In genomic region chr9:92542591-92543416, GRCm38 (mm10) we compare ENCODE assay signal across 9 mouse cellular contexts. TPM values are rescaled to one million over a fixed set of nuclear protein-coding genes. Genes with fewer than 3 reads are reported as not detected.
DNase-seq lines count a peak whose midpoint lies in the region; ATAC-seq and TF ChIP-seq lines count a peak whose summit lies in the region.
"Had no signal": no experiment of that assay in that cellular context is flagged by ENCODE, and none has a peak within 500 bp of the region (broad histone marks: within the 10 kb centered on the region; RNA-seq: fewer than 3 reads in every experiment).

No protein-coding gene starts in this region.

- H3K9me3 ChIP-seq in intestine, postnatal 0 days (ENCODE audit: control insufficient read depth) = no peaks in the 10 kb centered on the region
- no peaks in the 10 kb centered on the region for H3K9me3 ChIP-seq in liver, embryonic 11.5 days (ENCODE audit: control insufficient read depth, low read length)
- no peaks in the 10 kb centered on the region for H3K9me3 ChIP-seq in midbrain, embryonic 16.5 days (replicated peaks; ENCODE audit: control insufficient read depth, low read length, poor library complexity, severe bottlenecking)

- no peak overlapping the region for H3K27ac ChIP-seq in cortical plate, adult 2 months (ENCODE audit: insufficient read depth, low read length)
- H3K27ac ChIP-seq in intestine, postnatal 0 days (ENCODE audit: low read depth, low read length) = peak overlapping the region; percentile 21
- peak overlapping the region; percentile 64; the same call in 1 of the 2 replicates for H3K27ac ChIP-seq in liver, embryonic 11.5 days (ENCODE audit: low read depth, low read length)
- peak overlapping the region; percentile 68 for H3K27ac ChIP-seq in midbrain, embryonic 16.5 days (ENCODE audit: low read length)
- H3K27ac ChIP-seq in thymus, adult 2 months (ENCODE audit: control insufficient read depth, insufficient read depth, low read length) = no peak overlapping the region

- no peak for DNase-seq in frontal cortex, postnatal 25 days (ENCODE audit: low spot score in 2 of 2)
- no peak for DNase-seq in liver, embryonic 11.5 days (ENCODE audit: low spot score)
- DNase-seq in thymus, adult 2 months = peak; percentile 53

- H3K36me3 ChIP-seq in intestine, postnatal 0 days (ENCODE audit: control insufficient read depth, insufficient read depth) = no peaks in the 10 kb centered on the region
- H3K36me3 ChIP-seq in liver, embryonic 11.5 days (ENCODE audit: control insufficient read depth, insufficient read depth, low read length) = no peaks in the 10 kb centered on the region
- H3K36me3 ChIP-seq in midbrain, embryonic 16.5 days (ENCODE audit: control insufficient read depth, insufficient read depth, low read length) = no peaks in the 10 kb centered on the region
- H3K36me3 ChIP-seq in thymus, adult 2 months (ENCODE audit: control insufficient read depth, insufficient read depth, low read length) = no peaks in the 10 kb centered on the region

- H3K27me3 ChIP-seq in intestine, postnatal 0 days (replicated peaks; ENCODE audit: control insufficient read depth, insufficient read depth, low read length) = no peaks in the 10 kb centered on the region
- no peaks in the 10 kb centered on the region; the same call in 1 of the 2 replicates for H3K27me3 ChIP-seq in liver, embryonic 11.5 days (replicated peaks; ENCODE audit: control insufficient read depth, insufficient read depth, low read length)
- H3K27me3 ChIP-seq in midbrain, embryonic 16.5 days (ENCODE audit: control insufficient read depth, insufficient read depth, low read depth, low read length) = no peaks in the 10 kb centered on the region
- no peaks in the 10 kb centered on the region for H3K27me3 ChIP-seq in thymus, adult 2 months (ENCODE audit: control insufficient read depth, insufficient read depth, low read length)

- 1% methylated on average over 31 of the region's 31 CpGs for WGBS in intestine, postnatal 0 days
- 5% methylated on average over 31 of the region's 31 CpGs for WGBS in liver, embryonic 11.5 days
- 1% methylated on average over 31 of the region's 31 CpGs for WGBS in midbrain, embryonic 16.5 days
- WGBS in thymus, adult 2 months = 8% methylated on average over 31 of the region's 31 CpGs

- peak overlapping the region; percentile 57 for H3K4me3 ChIP-seq in cortical plate, adult 2 months (ENCODE audit: insufficient read depth, low read length)
- H3K4me3 ChIP-seq in intestine, postnatal 0 days (ENCODE audit: low read depth, low read length) = peak overlapping the region; percentile 66
- peak overlapping the region; percentile 71 for H3K4me3 ChIP-seq in liver, embryonic 11.5 days (ENCODE audit: low read depth, low read length)
- H3K4me3 ChIP-seq in midbrain, embryonic 16.5 days (ENCODE audit: low read depth, low read length) = peak overlapping the region; percentile 92
- peak overlapping the region; percentile 61 for H3K4me3 ChIP-seq in thymus, adult 2 months (ENCODE audit: control insufficient read depth, insufficient read depth, low read length)

- peak; percentile 42 for ATAC-seq in frontal cortex, adult (ENCODE audit: low TSS enrichment)
- ATAC-seq in granulocyte monocyte progenitor cell, adult 5-6 weeks (replicated peaks; ENCODE audit: poor library complexity, severe bottlenecking) = peak; percentile 30; the same call in 1 of the 2 replicates
- peak; percentile 61 for ATAC-seq in intestine, postnatal 0 days
- peak; percentile 13; the same call in 1 of the 2 replicates for ATAC-seq in liver, embryonic 11.5 days (replicated peaks; ENCODE audit: low FRiP score)
- peak; percentile 88 for ATAC-seq in midbrain, embryonic 16.5 days

- TF ChIP-seq CTCF in cortical plate, adult 2 months (IDR thresholded peaks at IDR 0.05; ENCODE audit: extremely low read depth, insufficient read depth, low read length) = no peak
- peak; percentile 38 for TF ChIP-seq CTCF in intestine, postnatal 0 days (IDR thresholded peaks at IDR 0.05; ENCODE audit: low read depth)
- TF ChIP-seq CTCF in thymus, adult 2 months (IDR thresholded peaks at IDR 0.05; ENCODE audit: borderline replicate concordance, control insufficient read depth, extremely low read depth, insufficient read depth, low read length, poor library complexity) = no peak

- no peaks in the 10 kb centered on the region for H3K4me1 ChIP-seq in cortical plate, adult 2 months (ENCODE audit: control insufficient read depth, insufficient read depth, low read length)
- H3K4me1 ChIP-seq in intestine, postnatal 0 days (replicated peaks; ENCODE audit: control insufficient read depth, insufficient read depth, low read length) = no peaks in the 10 kb centered on the region
- H3K4me1 ChIP-seq in liver, embryonic 11.5 days (replicated peaks; ENCODE audit: control insufficient read depth, insufficient read depth, low read length) = no peaks in the 10 kb centered on the region; the same call in 1 of the 2 replicates
- H3K4me1 ChIP-seq in midbrain, embryonic 16.5 days (ENCODE audit: control insufficient read depth, insufficient read depth, low read length) = peaks cover 8% of the 10 kb centered on the region; the same call in 1 of the 2 replicates
- peaks cover 6% of the 10 kb centered on the region; the same call in 1 of the 2 replicates for H3K4me1 ChIP-seq in thymus, adult 2 months (replicated peaks; ENCODE audit: control insufficient read depth, insufficient read depth, low read length)

- H3K4me2 ChIP-seq in intestine, postnatal 0 days (replicated peaks; ENCODE audit: low read depth) = peak overlapping the region; percentile 93
- peak overlapping the region; percentile 89 for H3K4me2 ChIP-seq in liver, embryonic 11.5 days
- peak overlapping the region; percentile 88 for H3K4me2 ChIP-seq in midbrain, embryonic 16.5 days (ENCODE audit: low read length)

- peak overlapping the region; percentile 54 for H3K9ac ChIP-seq in intestine, postnatal 0 days (ENCODE audit: low read depth, low read length)
- peak overlapping the region; percentile 61 for H3K9ac ChIP-seq in liver, embryonic 11.5 days (ENCODE audit: low read depth, low read length)
- H3K9ac ChIP-seq in midbrain, embryonic 16.5 days (ENCODE audit: low read depth, low read length) = peak overlapping the region; percentile 89

- TF ChIP-seq POLR2A in cortical plate, adult 2 months (IDR thresholded peaks at IDR 0.05; ENCODE audit: extremely low read depth, insufficient read depth, low read length) = no peak
- TF ChIP-seq POLR2A in thymus, adult 2 months (IDR thresholded peaks at IDR 0.05; ENCODE audit: control insufficient read depth, extremely low read depth, insufficient read depth, low read length, poor library complexity) = 0 out of 2 replicates have a peak, but pooled peaks have one; percentile 25

RNA-seq across cellular contexts. Expression of gene Plod2, which starts 0.8 kb away (rescaled TPM):
- 5.4 and 6.8 TPM in 2 replicates for polyA plus RNA-seq in cortical plate, adult 2 months (2012; rRNA removed)
- 0.45 and 2.1 TPM in 2 replicates for total RNA-seq in granulocyte monocyte progenitor cell, adult 5-6 weeks (2014; fragmentation: Nextera tagmentation)
- 1.3 and 1.9 TPM in 2 replicates for total RNA-seq in granulocyte monocyte progenitor cell, adult 5-6 weeks (2017)
- 11.6 and 12.7 TPM in 2 replicates for polyA plus RNA-seq in intestine, postnatal 0 days (2015; fragmentation: Nextera tagmentation; extraction: Ambion mirVana)
- 17.3 and 17.4 TPM in 2 replicates for polyA plus RNA-seq in liver, embryonic 11.5 days (2014; fragmentation: Nextera tagmentation; extraction: Ambion mirVana)
- 12.1 and 12.8 TPM in 2 replicates for polyA plus RNA-seq in midbrain, embryonic 16.5 days (2015; fragmentation: Nextera tagmentation; extraction: Ambion mirVana)
- 3.2 and 3.6 TPM in 2 replicates for polyA plus RNA-seq in thymus, adult 2 months (2012; rRNA removed)
- total RNA-seq: MEL had no signal

Comparison
In these comparisons a context has a peak if more than half of its experiments do, and no peak if none do; other contexts are left out.
1. ATAC-seq: peak in every context shown above with its lines; median percentile 88 in midbrain, embryonic 16.5 days; 61 in intestine, postnatal 0 days; 42 in frontal cortex, adult; 30 in granulocyte monocyte progenitor cell, adult 5-6 weeks; 13 in liver, embryonic 11.5 days.
2. H3K27ac ChIP-seq: peak in intestine, postnatal 0 days (single experiment), liver, embryonic 11.5 days (single experiment) and midbrain, embryonic 16.5 days (single experiment); none in cortical plate, adult 2 months (single experiment) and thymus, adult 2 months (single experiment).
3. Peak in every context shown above with its lines, with median percentiles within 50 percentile points of each other: H3K4me3 ChIP-seq, H3K4me2 ChIP-seq and H3K9ac ChIP-seq.